Mouse (Mus musculus) MEL-GATA-1-ER (cell line): Measurements from ENCODE around the gene Gm49380.

Source experiments
- DNase-seq: peaks from one replicate; pipeline ENCODE4 v3.0.0-alpha.2; 2012; ENCODE audit warnings: low read depth; ENCODE audit errors: extremely low read depth

Gm49380 gene

GRCm38 (mm10) chr9:44113105-44113789, at the start of gene Gm49380, which contains the start of gene Rnf26:
Gm49380 (minus strand) TSS chr9:44113500.
Rnf26 (minus strand) TSS chr9:44113517.
- peak; percentile 98 for DNase-seq

GRCm38 (mm10) chr9:44159886-44160285, 46.6 kb upstream of the Gm49380 start:
- DNase-seq: no peak

GRCm38 (mm10) chr9:44147290-44147689, 34.0 kb upstream of the Gm49380 start:
- DNase-seq: no peak

- DNase-seq: no peak
These were observed 31.4 kb upstream of the Gm49380 start for GRCm38 (mm10) chr9:44144718-44145060.

GRCm38 (mm10) chr9:44144023-44144717, 30.9 kb upstream of the Gm49380 start:
- DNase-seq: no peak

GRCm38 (mm10) chr9:44143421-44143820, 30.1 kb upstream of the Gm49380 start:
- no peak for DNase-seq

- DNase-seq: no peak
These were observed 28.7 kb upstream of the Gm49380 start for GRCm38 (mm10) chr9:44141951-44142350.

GRCm38 (mm10) chr9:44137846-44138245, 24.5 kb upstream of the Gm49380 start:
- no peak for DNase-seq

- DNase-seq: no peak
These were observed 22.6 kb upstream of the Gm49380 start for GRCm38 (mm10) chr9:44135731-44136411.

- DNase-seq: no peak
These were observed 21.8 kb upstream of the Gm49380 start for GRCm38 (mm10) chr9:44134851-44135730.

GRCm38 (mm10) chr9:44134101-44134850, 21.0 kb upstream of the Gm49380 start, which contains the start of gene Mcam:
Mcam (plus strand) TSS chr9:44134469.
- no peak for DNase-seq

GRCm38 (mm10) chr9:44133287-44133686, 20.0 kb upstream of the Gm49380 start:
- DNase-seq: no peak

GRCm38 (mm10) chr9:44132200-44132599, 18.9 kb upstream of the Gm49380 start:
- DNase-seq: no peak

GRCm38 (mm10) chr9:44131276-44131590, 17.9 kb upstream of the Gm49380 start:
- DNase-seq: no peak

- no peak for DNase-seq
These were observed 17.4 kb upstream of the Gm49380 start for GRCm38 (mm10) chr9:44130581-44131275.

- DNase-seq: no peak
These were observed 16.7 kb upstream of the Gm49380 start for GRCm38 (mm10) chr9:44130034-44130433.

GRCm38 (mm10) chr9:44129633-44130032, 16.3 kb upstream of the Gm49380 start:
- no peak for DNase-seq

GRCm38 (mm10) chr9:44127351-44127801, 14.1 kb upstream of the Gm49380 start:
- no peak for DNase-seq

- DNase-seq: no peak
These were observed 13.4 kb upstream of the Gm49380 start for GRCm38 (mm10) chr9:44126746-44127145.
